Mouse (Mus musculus) stomach, postnatal 0 days (tissue): ENCODE measurements around the gene Pof1b.

ENCODE experiments used
- CTCF ChIP-seq: IDR thresholded peaks from 2 replicates; pipeline ENCODE4 v1.5.1; 2016; ENCODE audit warnings: antibody characterized with exemption, low read depth, mild to moderate bottlenecking, moderate library complexity
- EP300 ChIP-seq: optimal IDR thresholded peaks from 2 replicates; pipeline ENCODE3; 2016; ENCODE audit warnings: antibody characterized with exemption

DNA sequence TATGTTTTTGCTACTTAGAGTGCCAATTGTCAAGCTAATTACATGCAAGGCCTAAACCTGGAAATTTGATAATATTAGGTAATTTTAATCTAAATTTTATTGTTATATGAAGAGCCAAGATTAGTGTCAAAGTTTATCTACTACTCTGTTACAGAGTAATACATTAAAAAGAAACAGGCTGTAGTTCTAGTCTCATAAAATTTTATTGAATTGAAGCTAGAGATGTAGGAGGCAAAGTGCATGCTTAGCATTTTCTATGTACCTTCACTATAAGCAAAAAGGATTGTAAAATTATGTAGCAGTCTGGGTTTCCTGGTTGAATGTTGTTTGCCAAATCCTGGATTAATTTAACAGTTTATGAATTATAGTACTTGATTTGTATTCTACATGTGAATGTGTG is 18.1 kb upstream of the Pof1b start:
- TF ChIP-seq CTCF (no peak), EP300 (no peak)
